Mouse (Mus musculus): Measurements from ENCODE around the gene Tgfbr3. TPM values are rescaled to one million over a fixed set of nuclear protein-coding genes. Genes with fewer than 3 reads are reported as not detected.
A peak's percentile ranks its signal among the peaks of the same experiment; 100 is the strongest.

Gene Tgfbr3
- polyA plus RNA-seq, 1 experiment from 2014 or later, result 7.2 TPM

DNA sequence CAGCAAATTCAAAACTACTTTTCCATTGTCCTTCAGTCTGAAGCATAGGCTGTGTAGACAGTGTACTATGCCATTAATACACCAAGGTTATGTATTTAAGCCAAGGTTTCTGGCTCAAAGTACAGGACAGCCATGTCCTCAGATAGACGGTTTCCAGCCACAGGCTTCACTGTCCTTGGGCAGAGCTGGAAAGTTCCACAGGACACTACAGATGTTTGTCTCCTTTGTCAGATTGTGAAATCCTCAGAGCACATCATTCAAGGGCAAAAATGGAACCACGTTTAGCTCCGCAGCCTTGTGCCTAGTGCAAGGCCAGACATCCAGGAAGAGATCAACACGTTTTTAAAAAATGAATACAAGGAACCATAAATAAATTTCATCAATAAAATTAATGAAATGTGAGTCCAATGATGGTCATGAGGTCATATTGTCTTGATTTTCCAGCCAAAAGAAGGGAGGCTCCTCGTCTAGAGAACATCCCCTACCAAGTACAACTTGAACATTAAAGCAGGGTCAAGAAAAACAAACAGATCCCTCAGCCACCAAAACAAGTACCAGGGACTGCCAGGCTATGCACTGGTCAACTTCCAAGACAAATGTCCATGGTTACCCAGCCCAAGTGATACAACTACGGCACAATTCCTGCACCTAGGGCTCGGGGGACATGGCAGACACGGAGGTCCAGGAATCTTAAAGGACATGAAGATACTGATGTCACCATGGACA is 105.1 kb downstream of the Tgfbr3 start:
- H3K4me1 ChIP-seq, result peaks cover 2% of the 10 kb centered on the region
- no peaks in the 10 kb centered on the region for H3K36me3 ChIP-seq
- H3K9me3 ChIP-seq (replicated peaks), result no peaks in the 10 kb centered on the region
- no peak overlapping the region for H3K27ac ChIP-seq (replicated peaks)
- WGBS, result 89% methylated on average over 8 of the region's 8 CpGs
- H3K27me3 ChIP-seq (ENCODE audit: low read depth, poor library complexity, severe bottlenecking), result no peaks in the 10 kb centered on the region
- no peak for DNase-seq (ENCODE audit: low spot score)
- H3K4me3 ChIP-seq, result no peak overlapping the region

DNA sequence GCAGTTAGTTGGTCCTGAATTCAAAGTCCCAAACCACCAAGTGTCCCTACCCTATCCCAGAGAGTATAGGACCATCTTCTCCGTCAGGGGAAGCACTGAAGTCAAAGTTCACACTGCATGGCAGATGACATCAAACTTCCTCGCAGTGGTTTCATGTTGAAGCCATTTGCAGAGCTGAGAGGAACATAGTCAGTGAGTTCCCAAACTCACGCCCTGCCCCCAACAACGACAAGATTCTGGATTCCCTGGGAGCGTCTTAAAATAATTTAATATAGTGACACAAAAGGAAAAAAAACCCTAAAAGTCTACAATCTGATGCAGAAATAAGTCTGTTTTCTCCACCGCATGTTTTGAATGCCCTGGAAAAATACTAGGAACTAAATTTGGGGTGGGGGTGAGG is 105.9 kb downstream of the Tgfbr3 start:
- no peak for DNase-seq (ENCODE audit: low spot score)
- Histone ChIP-seq H3K36me3 (no peaks in the 10 kb centered on the region), H3K27me3 (ENCODE audit: low read depth, poor library complexity, severe bottlenecking) (no peaks in the 10 kb centered on the region), H3K27ac (replicated peaks) (no peak overlapping the region), H3K4me1 (peaks cover 7% of the 10 kb centered on the region), H3K4me3 (no peak overlapping the region), H3K9me3 (replicated peaks) (no peaks in the 10 kb centered on the region)
- 82% methylated on average over 6 of the region's 6 CpGs for WGBS

GRCm38 (mm10) chr5:107182721-107183120 is 106.7 kb downstream of the Tgfbr3 start:
- DNase-seq (ENCODE audit: low spot score), result no peak
- H3K4me1 ChIP-seq, result peaks cover 14% of the 10 kb centered on the region

DNA sequence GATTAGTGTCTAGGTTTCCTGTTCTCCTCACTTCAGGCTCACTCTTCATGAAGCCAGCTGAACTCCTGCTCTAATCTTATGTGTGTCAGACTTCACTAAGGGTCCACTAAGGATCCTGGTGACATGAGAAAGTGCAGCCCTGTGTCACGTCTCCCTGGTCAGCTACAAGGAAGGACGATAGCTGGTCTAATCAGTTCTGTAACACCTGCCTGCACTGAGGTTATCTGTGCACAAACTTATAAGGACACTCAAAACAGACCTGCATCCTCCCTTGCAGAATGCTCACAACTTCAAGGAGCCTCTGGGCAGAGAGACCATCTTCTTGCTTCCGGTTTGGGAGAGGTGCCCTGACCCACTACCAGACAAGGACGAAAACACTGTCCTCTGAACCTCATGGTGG is 107.6 kb downstream of the Tgfbr3 start:
- Histone ChIP-seq H3K27me3 (ENCODE audit: low read depth, poor library complexity, severe bottlenecking) (no peaks in the 10 kb centered on the region), H3K4me1 (peaks cover 23% of the 10 kb centered on the region), H3K4me3 (no peak overlapping the region), H3K9me3 (replicated peaks) (no peaks in the 10 kb centered on the region), H3K27ac (replicated peaks) (no peak overlapping the region), H3K36me3 (no peaks in the 10 kb centered on the region)
- no peak for DNase-seq (ENCODE audit: low spot score)
- 91% methylated on average over 4 of the region's 4 CpGs for WGBS

More at GRCm38 (mm10) chr5:107182721-107183120, 106.7 kb downstream of the Tgfbr3 start:
- H3K27ac ChIP-seq (replicated peaks), result no peak overlapping the region
- no peaks in the 10 kb centered on the region for H3K27me3 ChIP-seq (ENCODE audit: low read depth, poor library complexity, severe bottlenecking)
- WGBS, result 91% methylated on average over 7 of the region's 7 CpGs
- no peak overlapping the region for H3K4me3 ChIP-seq
- H3K36me3 ChIP-seq, result no peaks in the 10 kb centered on the region
- no peaks in the 10 kb centered on the region for H3K9me3 ChIP-seq (replicated peaks)

GRCm38 (mm10) chr5:107179194-107179593 is 110.2 kb downstream of the Tgfbr3 start:
- no peaks in the 10 kb centered on the region for H3K36me3 ChIP-seq
- 89% methylated on average over 5 of the region's 5 CpGs for WGBS
- no peak for DNase-seq (ENCODE audit: low spot score)
- peaks cover 27% of the 10 kb centered on the region for H3K4me1 ChIP-seq
- no peak overlapping the region for H3K4me3 ChIP-seq
- H3K9me3 ChIP-seq (replicated peaks), result no peaks in the 10 kb centered on the region
- no peak overlapping the region for H3K27ac ChIP-seq (replicated peaks)
- no peaks in the 10 kb centered on the region for H3K27me3 ChIP-seq (ENCODE audit: low read depth, poor library complexity, severe bottlenecking)

GRCm38 (mm10) chr5:107177791-107178190 is 111.6 kb downstream of the Tgfbr3 start:
- 42% methylated on average over 6 of the region's 6 CpGs for WGBS
- H3K27me3 ChIP-seq (ENCODE audit: low read depth, poor library complexity, severe bottlenecking), result no peaks in the 10 kb centered on the region
- H3K4me3 ChIP-seq, result no peak overlapping the region
- DNase-seq (ENCODE audit: low spot score), result no peak
- H3K36me3 ChIP-seq, result no peaks in the 10 kb centered on the region
- H3K9me3 ChIP-seq (replicated peaks), result no peaks in the 10 kb centered on the region
- H3K4me1 ChIP-seq, result peaks cover 27% of the 10 kb centered on the region
- 0 out of 2 replicates have a peak overlapping the region, but pooled peaks have one; percentile 0 for H3K27ac ChIP-seq (replicated peaks)

DNA sequence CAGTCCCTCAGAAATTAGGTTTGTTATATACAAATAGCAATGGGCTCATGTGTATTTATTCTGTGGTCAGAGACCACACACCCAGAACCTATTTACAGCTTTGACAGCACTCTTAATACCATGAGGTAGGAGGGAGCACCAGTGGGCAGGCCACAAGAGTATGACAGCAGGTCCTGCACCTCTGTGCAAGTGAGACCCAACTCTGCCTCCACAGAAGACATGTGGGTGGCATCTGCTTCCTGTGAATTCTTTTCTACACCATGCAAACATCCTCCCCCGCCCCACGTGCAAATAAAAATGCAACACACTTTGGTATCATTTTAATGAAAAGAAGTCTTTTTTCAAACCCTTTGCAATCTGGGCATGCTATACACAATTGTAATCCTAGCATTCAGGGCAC is 112.2 kb downstream of the Tgfbr3 start:
- H3K9me3 ChIP-seq (replicated peaks), result no peaks in the 10 kb centered on the region
- 66% methylated on average over 2 of the region's 2 CpGs for WGBS
- peaks cover 27% of the 10 kb centered on the region for H3K4me1 ChIP-seq
- no peak overlapping the region for H3K27ac ChIP-seq (replicated peaks)
- no peak overlapping the region for H3K4me3 ChIP-seq
- no peak for DNase-seq (ENCODE audit: low spot score)
- no peaks in the 10 kb centered on the region for H3K27me3 ChIP-seq (ENCODE audit: low read depth, poor library complexity, severe bottlenecking)
- H3K36me3 ChIP-seq, result no peaks in the 10 kb centered on the region

- no peak overlapping the region for H3K27ac ChIP-seq (replicated peaks)
- H3K36me3 ChIP-seq, result no peaks in the 10 kb centered on the region
- peaks cover 30% of the 10 kb centered on the region for H3K4me1 ChIP-seq
- 46% methylated on average over 4 of the region's 4 CpGs for WGBS
- DNase-seq (ENCODE audit: low spot score), result no peak
- H3K4me3 ChIP-seq, result no peak overlapping the region
- H3K9me3 ChIP-seq (replicated peaks), result no peaks in the 10 kb centered on the region
- no peaks in the 10 kb centered on the region for H3K27me3 ChIP-seq (ENCODE audit: low read depth, poor library complexity, severe bottlenecking)
These were observed 112.6 kb downstream of the Tgfbr3 start for GRCm38 (mm10) chr5:107176796-107177195.

DNA sequence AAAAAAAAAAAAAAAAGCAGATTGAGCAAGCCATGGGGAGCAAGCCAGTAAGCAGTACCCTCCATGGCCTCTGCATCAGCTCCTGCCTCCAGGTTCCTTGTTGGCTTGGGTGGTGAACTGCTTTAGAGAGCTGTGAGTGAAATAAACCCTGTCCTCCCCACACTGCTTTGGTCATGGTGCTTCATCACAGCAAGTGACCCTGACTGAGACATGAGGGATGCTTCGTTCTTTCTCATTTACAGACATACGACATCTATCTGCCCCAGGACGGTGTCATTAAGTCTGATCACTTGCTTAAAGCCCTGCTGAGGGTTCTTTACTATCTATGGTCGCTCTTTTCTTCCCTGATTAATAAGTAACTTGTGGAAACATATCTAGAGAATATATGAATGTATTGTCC is 113.2 kb downstream of the Tgfbr3 start:
- WGBS, result 81% methylated on average over 4 of the region's 4 CpGs
- Histone ChIP-seq H3K27ac (replicated peaks) (no peak overlapping the region), H3K4me3 (no peak overlapping the region), H3K9me3 (replicated peaks) (no peaks in the 10 kb centered on the region), H3K27me3 (ENCODE audit: low read depth, poor library complexity, severe bottlenecking) (no peaks in the 10 kb centered on the region), H3K36me3 (no peaks in the 10 kb centered on the region), H3K4me1 (peaks cover 32% of the 10 kb centered on the region)
- no peak for DNase-seq (ENCODE audit: low spot score)

DNA sequence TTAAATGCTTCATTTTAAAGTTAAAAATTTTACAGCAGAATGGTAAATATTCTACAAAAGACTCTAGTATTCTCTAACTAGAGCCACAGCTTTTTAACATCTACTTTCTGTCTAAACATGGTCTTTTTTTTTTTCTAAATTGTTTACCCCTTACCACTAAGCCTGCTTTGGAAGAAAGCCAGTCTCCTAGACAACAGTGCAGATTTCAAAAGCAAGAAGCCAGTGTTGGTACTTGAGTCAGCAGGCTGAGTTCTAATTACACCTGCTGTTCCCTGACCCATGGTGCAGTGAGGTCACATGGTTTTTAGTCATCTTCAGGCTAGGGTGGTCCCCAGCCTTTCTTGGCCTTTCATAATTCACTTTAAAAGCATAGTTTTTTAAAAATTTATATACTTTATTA is 115.2 kb downstream of the Tgfbr3 start:
- no peak for DNase-seq (ENCODE audit: low spot score)
- peaks cover 33% of the 10 kb centered on the region for H3K4me1 ChIP-seq
- no peak overlapping the region for H3K27ac ChIP-seq (replicated peaks)
- no peaks in the 10 kb centered on the region for H3K36me3 ChIP-seq
- no peaks in the 10 kb centered on the region for H3K27me3 ChIP-seq (ENCODE audit: low read depth, poor library complexity, severe bottlenecking)
- H3K9me3 ChIP-seq (replicated peaks), result no peaks in the 10 kb centered on the region
- no peak overlapping the region for H3K4me3 ChIP-seq

DNA sequence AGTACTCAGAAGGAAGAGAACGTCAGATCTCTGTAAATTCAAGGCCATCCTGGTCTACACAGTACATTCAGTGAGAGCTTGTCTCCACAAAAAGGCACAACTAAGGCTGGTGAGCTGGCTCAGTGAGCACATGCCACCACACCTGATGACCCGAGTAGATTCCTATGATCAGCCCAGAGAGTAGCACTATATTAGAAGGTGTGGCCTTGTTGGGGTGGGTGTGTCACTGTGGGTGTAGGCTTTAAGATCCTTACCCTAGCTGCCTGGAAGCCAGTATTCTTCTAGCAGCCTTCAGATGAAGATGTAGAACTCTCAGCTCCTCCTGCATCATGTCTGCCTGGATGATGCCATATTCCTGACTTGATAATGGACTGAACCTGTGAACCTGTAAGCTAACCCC is 115.9 kb downstream of the Tgfbr3 start:
- DNase-seq (ENCODE audit: low spot score), result no peak
- no peaks in the 10 kb centered on the region for H3K36me3 ChIP-seq
- H3K27me3 ChIP-seq (ENCODE audit: low read depth, poor library complexity, severe bottlenecking), result no peaks in the 10 kb centered on the region
- H3K27ac ChIP-seq (replicated peaks), result no peak overlapping the region
- H3K4me1 ChIP-seq, result peaks cover 29% of the 10 kb centered on the region
- H3K4me3 ChIP-seq, result no peak overlapping the region
- 80% methylated on average over 2 of the region's 2 CpGs for WGBS
- H3K9me3 ChIP-seq (replicated peaks), result no peaks in the 10 kb centered on the region

- 67% methylated on average over 7 of the region's 7 CpGs for WGBS
- DNase-seq (ENCODE audit: low spot score), result no peak
- no peak overlapping the region for H3K4me3 ChIP-seq
- peaks cover 28% of the 10 kb centered on the region for H3K4me1 ChIP-seq
- H3K9me3 ChIP-seq (replicated peaks), result no peaks in the 10 kb centered on the region
- no peaks in the 10 kb centered on the region for H3K36me3 ChIP-seq
- no peak overlapping the region for H3K27ac ChIP-seq (replicated peaks)
- H3K27me3 ChIP-seq (ENCODE audit: low read depth, poor library complexity, severe bottlenecking), result no peaks in the 10 kb centered on the region
These were observed 117.6 kb downstream of the Tgfbr3 start for GRCm38 (mm10) chr5:107171861-107172260.

GRCm38 (mm10) chr5:107169796-107170195 is 119.6 kb downstream of the Tgfbr3 start:
- WGBS, result 93% methylated on average over 5 of the region's 5 CpGs
- Histone ChIP-seq H3K27me3 (ENCODE audit: low read depth, poor library complexity, severe bottlenecking) (no peaks in the 10 kb centered on the region), H3K27ac (replicated peaks) (no peak overlapping the region), H3K4me1 (peaks cover 37% of the 10 kb centered on the region), H3K4me3 (no peak overlapping the region), H3K36me3 (no peaks in the 10 kb centered on the region), H3K9me3 (replicated peaks) (no peaks in the 10 kb centered on the region)
- no peak for DNase-seq (ENCODE audit: low spot score)
